Mouse (Mus musculus): ENCODE measurements around the gene Vamp2. TPM values are rescaled to one million over a fixed set of nuclear protein-coding genes. Genes with fewer than 3 reads are reported as not detected.

The Vamp2 gene
- polyA plus RNA-seq, 1 experiment from 2014 or later, result 64.0 TPM

GRCm38 (mm10) chr11:69060448-69061254 lies 27.6 kb upstream of the Vamp2 start:
- peaks cover 15% of the 10 kb centered on the region for H3K4me1 ChIP-seq (ENCODE audit: insufficient read depth)
- TF ChIP-seq CTCF (IDR thresholded peaks at IDR 0.05; ENCODE audit: low read depth), result no peak
- 1% methylated on average over 40 of the region's 40 CpGs for WGBS
- peak overlapping the region; percentile 92 for H3K27ac ChIP-seq (ENCODE audit: low read depth)
- no peaks in the 10 kb centered on the region for H3K27me3 ChIP-seq (ENCODE audit: insufficient read depth, low read length)
- H3K9ac ChIP-seq, result peak overlapping the region; percentile 77
- peak overlapping the region; percentile 85 for H3K4me3 ChIP-seq (ENCODE audit: low read depth, low read length)
- peak; percentile 41 for DNase-seq
- no peaks in the 10 kb centered on the region for H3K9me3 ChIP-seq (ENCODE audit: low read depth, low read length)
- ATAC-seq (ENCODE audit: insufficient read depth), result peak; percentile 7; the same call in 1 of the 2 replicates
- H3K4me2 ChIP-seq, result peak overlapping the region; percentile 97
- no peaks in the 10 kb centered on the region for H3K36me3 ChIP-seq (ENCODE audit: insufficient read depth)

GRCm38 (mm10) chr11:69061255-69061912 lies 26.9 kb upstream of the Vamp2 start:
- no peaks in the 10 kb centered on the region for H3K27me3 ChIP-seq (ENCODE audit: insufficient read depth, low read length)
- ATAC-seq (ENCODE audit: insufficient read depth) (no peak), DNase-seq (no peak)
- no peaks in the 10 kb centered on the region for H3K36me3 ChIP-seq (ENCODE audit: insufficient read depth)
- TF ChIP-seq CTCF (IDR thresholded peaks at IDR 0.05; ENCODE audit: low read depth), result no peak
- H3K27ac ChIP-seq (ENCODE audit: low read depth), result no peak overlapping the region
- WGBS, result 8% methylated on average over 17 of the region's 17 CpGs
- peak overlapping the region; percentile 85 for H3K4me3 ChIP-seq (ENCODE audit: low read depth, low read length)
- H3K4me1 ChIP-seq (ENCODE audit: insufficient read depth), result peaks cover 16% of the 10 kb centered on the region
- H3K9me3 ChIP-seq (ENCODE audit: low read depth, low read length), result no peaks in the 10 kb centered on the region
- H3K4me2 ChIP-seq, result peak overlapping the region; percentile 97
- peak overlapping the region; percentile 77 for H3K9ac ChIP-seq

DNA sequence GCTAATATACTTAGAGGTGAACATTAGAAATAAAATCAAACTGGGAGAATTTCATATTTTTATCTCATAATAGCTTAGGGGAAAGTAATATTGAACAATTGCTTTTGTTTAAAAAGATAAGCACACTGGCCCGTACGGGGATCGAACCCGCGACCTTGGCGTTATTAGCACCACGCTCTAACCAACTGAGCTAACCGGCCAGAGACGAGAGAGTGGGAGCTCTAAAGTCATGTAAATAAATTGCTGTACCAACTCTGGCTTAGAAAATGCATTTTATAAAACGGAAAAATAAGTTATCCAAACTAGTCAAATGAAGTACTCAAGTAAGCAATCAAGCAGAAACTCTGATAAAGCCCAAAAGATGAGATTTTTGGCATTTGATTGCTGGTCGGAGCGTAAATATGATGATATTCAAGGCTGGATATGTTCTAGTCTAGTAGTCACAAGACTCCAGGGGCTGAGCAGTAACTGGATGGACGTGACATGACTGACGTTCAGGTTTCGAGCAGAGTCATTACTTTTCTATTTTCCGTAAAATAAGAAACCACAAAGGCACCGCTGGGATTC lies 26.0 kb upstream of the Vamp2 start:
- Histone ChIP-seq H3K4me3 (ENCODE audit: low read depth, low read length) (peak overlapping the region; percentile 75), H3K9me3 (ENCODE audit: low read depth, low read length) (no peaks in the 10 kb centered on the region), H3K27me3 (ENCODE audit: insufficient read depth, low read length) (no peaks in the 10 kb centered on the region), H3K4me1 (ENCODE audit: insufficient read depth) (peaks cover 20% of the 10 kb centered on the region), H3K9ac (no peak overlapping the region; the same call in 1 of the 2 replicates), H3K27ac (ENCODE audit: low read depth) (peak overlapping the region; percentile 59; the same call in 1 of the 2 replicates), H3K36me3 (ENCODE audit: insufficient read depth) (no peaks in the 10 kb centered on the region), H3K4me2 (peak overlapping the region; percentile 97)
- ATAC-seq (ENCODE audit: insufficient read depth) (no peak), DNase-seq (peak; percentile 90)
- WGBS, result under 1% methylated on average over 17 of the region's 17 CpGs
- TF ChIP-seq CTCF (IDR thresholded peaks at IDR 0.05; ENCODE audit: low read depth), result no peak

DNA sequence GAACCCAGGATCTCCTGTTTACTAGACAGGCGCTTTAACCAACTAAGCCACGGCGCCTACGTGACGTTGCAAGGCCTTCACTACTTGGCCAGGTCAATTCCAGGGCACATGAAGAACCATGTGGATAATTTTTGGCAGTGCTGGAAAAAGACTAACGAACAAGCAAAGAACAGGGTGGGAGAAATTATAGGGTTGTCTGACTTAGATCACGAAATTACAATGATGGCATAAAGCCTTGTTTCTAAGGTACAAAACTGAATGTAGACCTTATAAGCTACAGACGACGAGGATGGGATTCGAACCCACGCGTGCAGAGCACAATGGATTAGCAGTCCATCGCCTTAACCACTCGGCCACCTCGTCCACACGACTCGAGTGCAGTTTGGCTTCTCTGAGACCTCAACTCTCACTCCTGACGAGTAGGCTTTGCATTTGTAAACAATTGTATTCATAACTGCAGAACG lies 25.5 kb upstream of the Vamp2 start:
- TF ChIP-seq CTCF (IDR thresholded peaks at IDR 0.05; ENCODE audit: low read depth), result no peak
- no peaks in the 10 kb centered on the region for H3K36me3 ChIP-seq (ENCODE audit: insufficient read depth)
- under 1% methylated on average over 19 of the region's 19 CpGs for WGBS
- peak overlapping the region; percentile 53 for H3K9ac ChIP-seq
- H3K27me3 ChIP-seq (ENCODE audit: insufficient read depth, low read length), result no peaks in the 10 kb centered on the region
- H3K4me2 ChIP-seq, result peak overlapping the region; percentile 97
- H3K27ac ChIP-seq (ENCODE audit: low read depth), result peak overlapping the region; percentile 76; the same call in 1 of the 2 replicates
- H3K4me3 ChIP-seq (ENCODE audit: low read depth, low read length), result peak overlapping the region; percentile 75
- no peaks in the 10 kb centered on the region for H3K9me3 ChIP-seq (ENCODE audit: low read depth, low read length)
- DNase-seq, result peak; percentile 99
- ATAC-seq (ENCODE audit: insufficient read depth), result peak; percentile 63
- H3K4me1 ChIP-seq (ENCODE audit: insufficient read depth), result peaks cover 20% of the 10 kb centered on the region

DNA sequence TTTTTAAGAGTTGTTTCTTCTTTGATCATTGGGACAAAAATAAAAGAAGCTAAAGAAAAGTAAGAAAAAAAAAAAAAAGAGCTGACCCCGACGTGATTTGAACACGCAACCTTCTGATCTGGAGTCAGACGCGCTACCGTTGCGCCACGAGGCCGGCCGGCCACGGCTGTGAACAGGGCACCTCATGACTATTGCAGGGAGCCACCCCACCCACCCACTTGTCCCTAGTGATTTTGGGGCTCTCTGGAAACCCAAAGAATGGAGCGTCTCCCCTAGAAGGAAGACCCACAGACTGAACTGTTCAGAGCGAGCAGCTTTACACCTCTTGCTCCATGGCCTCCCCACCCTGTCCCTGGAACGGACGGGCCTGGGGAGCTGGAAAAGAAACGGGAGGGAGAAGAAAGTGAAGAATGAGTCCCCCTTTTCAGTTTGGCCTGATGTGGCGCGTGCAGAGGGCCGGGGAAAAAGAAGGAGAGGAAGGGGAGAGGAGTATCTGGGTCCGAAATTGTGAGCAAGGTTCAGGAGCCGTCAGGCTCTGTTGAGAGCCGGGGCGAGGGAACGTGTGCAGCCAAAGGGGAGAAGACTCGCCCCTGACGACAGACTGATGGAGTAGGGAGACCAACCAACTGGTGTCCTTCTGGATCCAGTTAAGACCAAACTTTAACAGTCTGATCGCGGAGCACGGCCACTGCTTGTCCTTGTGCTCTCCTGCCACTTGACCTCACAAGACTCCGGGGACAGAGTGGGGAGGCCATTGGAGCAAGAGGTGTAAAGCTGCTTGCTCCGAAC lies 24.7 kb upstream of the Vamp2 start:
- Histone ChIP-seq H3K4me3 (ENCODE audit: low read depth, low read length) (peak overlapping the region; percentile 75), H3K4me1 (ENCODE audit: insufficient read depth) (peaks cover 17% of the 10 kb centered on the region), H3K9me3 (ENCODE audit: low read depth, low read length) (no peaks in the 10 kb centered on the region), H3K36me3 (ENCODE audit: insufficient read depth) (no peaks in the 10 kb centered on the region), H3K9ac (peak overlapping the region; percentile 72), H3K27me3 (ENCODE audit: insufficient read depth, low read length) (no peaks in the 10 kb centered on the region), H3K27ac (ENCODE audit: low read depth) (peak overlapping the region; percentile 83), H3K4me2 (peak overlapping the region; percentile 97)
- WGBS, result under 1% methylated on average over 31 of the region's 31 CpGs
- no peak for TF ChIP-seq CTCF (IDR thresholded peaks at IDR 0.05; ENCODE audit: low read depth)
- peak; percentile 89 for DNase-seq
- ATAC-seq (ENCODE audit: insufficient read depth), result peak; percentile 26; the same call in 1 of the 2 replicates

- Histone ChIP-seq H3K4me2 (peak overlapping the region; percentile 97), H3K4me1 (ENCODE audit: insufficient read depth) (peaks cover 16% of the 10 kb centered on the region), H3K9me3 (ENCODE audit: low read depth, low read length) (no peaks in the 10 kb centered on the region), H3K9ac (peak overlapping the region; percentile 72), H3K27ac (ENCODE audit: low read depth) (peak overlapping the region; percentile 83; the same call in 1 of the 2 replicates), H3K36me3 (ENCODE audit: insufficient read depth) (no peaks in the 10 kb centered on the region), H3K4me3 (ENCODE audit: low read depth, low read length) (peak overlapping the region; percentile 75), H3K27me3 (ENCODE audit: insufficient read depth, low read length) (no peaks in the 10 kb centered on the region)
- no peak for DNase-seq
- ATAC-seq (ENCODE audit: insufficient read depth), result no peak
- WGBS, result 47% methylated on average over 9 of the region's 9 CpGs
- TF ChIP-seq CTCF (IDR thresholded peaks at IDR 0.05; ENCODE audit: low read depth), result no peak
Observed at GRCm38 (mm10) chr11:69064259-69065133, 23.8 kb upstream of the Vamp2 start.
